14 mouse cellular contexts compared by ENCODE assay signal in genomic region chr13:102504157-102504947, GRCm38 (mm10).
DNase-seq lines count a peak whose midpoint lies in the region; ATAC-seq lines count a peak whose summit lies in the region.
"Had no signal": no experiment of that assay in that cellular context is flagged by ENCODE, and none has a peak within 500 bp of the region (broad histone marks: within the 10 kb centered on the region; RNA-seq: fewer than 3 reads in every experiment).

No protein-coding gene starts in this region.

- no peak overlapping the region for H3K27ac ChIP-seq in forebrain, embryonic 10.5 days
- H3K27ac ChIP-seq in hindbrain, embryonic 16.5 days (ENCODE audit: low read depth, low read length) = no peak overlapping the region
- H3K27ac ChIP-seq: liver, embryonic 13.5 days; macrophage had no signal

- peaks cover 13% of the 10 kb centered on the region for H3K4me1 ChIP-seq in forebrain, embryonic 10.5 days
- no peaks in the 10 kb centered on the region for H3K4me1 ChIP-seq in hindbrain, embryonic 16.5 days (ENCODE audit: control insufficient read depth, insufficient read depth, low read depth, low read length)
- H3K4me1 ChIP-seq: liver, embryonic 13.5 days had no signal

- H3K4me2 ChIP-seq in hindbrain, embryonic 16.5 days (ENCODE audit: low read length) = no peak overlapping the region
- H3K4me2 ChIP-seq: liver, embryonic 13.5 days had no signal

- H3K4me3 ChIP-seq in forebrain, embryonic 10.5 days = no peak overlapping the region
- no peak overlapping the region for H3K4me3 ChIP-seq in hindbrain, embryonic 16.5 days (ENCODE audit: low read length)
- H3K4me3 ChIP-seq: liver, embryonic 13.5 days had no signal

- H3K9ac ChIP-seq in hindbrain, embryonic 16.5 days (ENCODE audit: low read depth, low read length) = no peak overlapping the region
- H3K9ac ChIP-seq: liver, embryonic 13.5 days had no signal

- ATAC-seq in hindbrain, embryonic 16.5 days = peak; percentile 76
- ATAC-seq in erythroblast, adult 5-6 weeks (replicated peaks; ENCODE audit: low FRiP score, poor library complexity, severe bottlenecking) = no peak

- no peaks in the 10 kb centered on the region for H3K9me3 ChIP-seq in forebrain, embryonic 10.5 days
- no peaks in the 10 kb centered on the region for H3K9me3 ChIP-seq in hindbrain, embryonic 16.5 days (ENCODE audit: control insufficient read depth, low read length)
- H3K9me3 ChIP-seq: G1E; liver, embryonic 13.5 days had no signal

- 34% methylated on average over 10 of the region's 10 CpGs for WGBS in forebrain, embryonic 10.5 days
- WGBS in hindbrain, embryonic 16.5 days = 31% methylated on average over 10 of the region's 10 CpGs

- no peaks in the 10 kb centered on the region for H3K36me3 ChIP-seq in forebrain, embryonic 10.5 days (replicated peaks)
- no peaks in the 10 kb centered on the region for H3K36me3 ChIP-seq in hindbrain, embryonic 16.5 days (ENCODE audit: control insufficient read depth, insufficient read depth, low read length)
- H3K36me3 ChIP-seq: G1E; liver, embryonic 13.5 days had no signal

- DNase-seq in cerebellum, adult 11-12 months = peak; percentile 10
- DNase-seq in cerebellum, postnatal 4 days (ENCODE audit: low spot score in 2 of 2) = no peak
- DNase-seq in forebrain, embryonic 10.5 days (ENCODE audit: extremely low spot score, low spot score) = peak; percentile 27
- DNase-seq in retina, adult 2 months (ENCODE audit: low read depth, low spot score) = peak; percentile 13
- no peak for DNase-seq in thymus, postnatal 36 days
- DNase-seq in right cerebral cortex, postnatal 36 days (ENCODE audit: low spot score in 2 of 2) = no peak
- DNase-seq: adrenal gland, postnatal 25 days; cerebellum, postnatal 10 days; heart, postnatal 10 days; liver, embryonic 13.5 days had no signal

- no peaks in the 10 kb centered on the region for H3K27me3 ChIP-seq in forebrain, embryonic 10.5 days (ENCODE audit: poor library complexity, severe bottlenecking)
- H3K27me3 ChIP-seq in hindbrain, embryonic 16.5 days (replicated peaks; ENCODE audit: control insufficient read depth, insufficient read depth, low read length) = no peaks in the 10 kb centered on the region
- H3K27me3 ChIP-seq: liver, embryonic 13.5 days had no signal

Comparison
In these comparisons a context has a peak if more than half of its experiments do, and no peak if none do; other contexts are left out.
1. DNase-seq: peak in cerebellum, adult 11-12 months (single experiment), forebrain, embryonic 10.5 days (single experiment) and retina, adult 2 months (single experiment); none in cerebellum, postnatal 4 days (0 of 2), thymus, postnatal 36 days (0 of 2) and right cerebral cortex, postnatal 36 days (0 of 2).